Mouse (Mus musculus): ENCODE results near the gene Fbln2.

GRCm38 (mm10) chr6:91220062-91220461 lies 7.8 kb downstream of the Fbln2 start:
- no peak for TF ChIP-seq CTCF (IDR thresholded peaks at IDR 0.05)
- TF ChIP-seq POLR2A (IDR thresholded peaks at IDR 0.05; ENCODE audit: insufficient read depth, low read depth, low read length), result no peak

All from heart, adult 2 months (tissue).